Mouse (Mus musculus) olfactory bulb, adult 2 months (tissue): ENCODE measurements around the gene Nudt1. TPM values are rescaled to one million over a fixed set of nuclear protein-coding genes. Genes with fewer than 3 reads are reported as not detected.
"Not testable (repeated sequence)": the region's sequence is repeated elsewhere in the genome, so short reads cannot be mapped to it uniquely, and the experiment has no call there.

ENCODE experiments used
- H3K27ac ChIP-seq: fragments of 200-500 bp; 2 replicates; pipeline ENCODE4 v1.5.1; 2012; ENCODE audit warnings: low read depth, low read length; ENCODE audit not compliant: insufficient read depth
- H3K4me1 ChIP-seq: fragments of 200-500 bp; 2 replicates; pipeline ENCODE4 v1.6.1; 2012; ENCODE audit warnings: low read length; ENCODE audit not compliant: control insufficient read depth, insufficient read depth
- H3K4me3 ChIP-seq: fragments of 200-500 bp; 2 replicates; pipeline ENCODE4 v1.5.1; 2012; ENCODE audit warnings: mild to moderate bottlenecking, low read depth, low read length, moderate library complexity; ENCODE audit not compliant: insufficient read depth
- CTCF ChIP-seq: fragments of 200-500 bp; IDR thresholded peaks from 2 replicates; pipeline ENCODE4 v1.5.1; 2012; ENCODE audit warnings: low read depth, mild to moderate bottlenecking, low read length, moderate library complexity; ENCODE audit not compliant: insufficient read depth
- POLR2A ChIP-seq: fragments of 200-500 bp; IDR thresholded peaks from 2 replicates; pipeline ENCODE4 v1.6.1; 2012; ENCODE audit warnings: mild to moderate bottlenecking, low read depth, low read length, moderate library complexity; ENCODE audit not compliant: insufficient read depth
- WGBS: fragments of 180-500 bp; shearing (Covaris S2); methylation state at CpG from one replicate; pipeline ENCODE4 v1.1.7; 2018; 5-methylcytosine and 5-hydroxymethylcytosine counted together
- polyA plus RNA-seq: library from polyadenylated mRNA; stranded (reverse); fragments of >200 nt; gene quantifications from 2 replicates; pipeline ENCODE4 v1.2.4, GENCODE M21; 2012; ENCODE audit warnings: low replicate concordance; ENCODE audit not compliant: missing spikeins, insufficient read depth, insufficient read length

Gene Nudt1
- polyA plus RNA-seq, 1 experiment: not detected

GRCm38 (mm10) chr5:140352352-140352751 is 30.9 kb downstream of the Nudt1 start:
- TF ChIP-seq POLR2A (no peak), CTCF (no peak)
- no peaks in the 10 kb centered on the region for H3K4me1 ChIP-seq
- no peak overlapping the region for H3K27ac ChIP-seq
- WGBS: 93% methylated on average over 6 of the region's 6 CpGs
- no peak overlapping the region for H3K4me3 ChIP-seq

DNA sequence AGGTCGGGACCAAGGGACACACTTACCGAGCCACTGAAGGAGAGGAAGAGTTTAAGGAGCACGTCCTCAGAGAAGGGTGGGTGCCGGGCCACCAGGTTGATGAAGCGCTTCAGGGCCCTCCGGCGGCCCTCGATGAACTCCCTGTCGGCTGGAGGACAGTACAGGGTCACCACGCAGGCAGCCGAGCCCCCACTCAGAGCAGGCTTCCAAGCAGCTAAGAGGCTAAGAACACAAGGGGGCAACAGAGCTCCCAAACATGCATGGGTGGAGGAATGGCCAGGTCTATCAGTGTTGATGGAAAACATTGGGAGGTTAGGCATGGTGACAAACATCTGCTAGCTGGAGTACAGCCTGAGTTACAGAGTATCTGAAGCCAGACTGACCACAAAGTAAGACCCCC is 34.5 kb downstream of the Nudt1 start:
- Histone ChIP-seq H3K4me3 (no peak overlapping the region), H3K4me1 (no peaks in the 10 kb centered on the region), H3K27ac (no peak overlapping the region)
- TF ChIP-seq POLR2A (no peak), CTCF (no peak)
- WGBS: 87% methylated on average over 11 of the region's 11 CpGs

GRCm38 (mm10) chr5:140357466-140357865 is 36.0 kb downstream of the Nudt1 start:
- 96% methylated on average over 3 of the region's 3 CpGs for WGBS
- H3K4me3 ChIP-seq: no peak overlapping the region
- H3K27ac ChIP-seq: no peak overlapping the region
- TF ChIP-seq CTCF (no peak), POLR2A (no peak)
- H3K4me1 ChIP-seq: no peaks in the 10 kb centered on the region

DNA sequence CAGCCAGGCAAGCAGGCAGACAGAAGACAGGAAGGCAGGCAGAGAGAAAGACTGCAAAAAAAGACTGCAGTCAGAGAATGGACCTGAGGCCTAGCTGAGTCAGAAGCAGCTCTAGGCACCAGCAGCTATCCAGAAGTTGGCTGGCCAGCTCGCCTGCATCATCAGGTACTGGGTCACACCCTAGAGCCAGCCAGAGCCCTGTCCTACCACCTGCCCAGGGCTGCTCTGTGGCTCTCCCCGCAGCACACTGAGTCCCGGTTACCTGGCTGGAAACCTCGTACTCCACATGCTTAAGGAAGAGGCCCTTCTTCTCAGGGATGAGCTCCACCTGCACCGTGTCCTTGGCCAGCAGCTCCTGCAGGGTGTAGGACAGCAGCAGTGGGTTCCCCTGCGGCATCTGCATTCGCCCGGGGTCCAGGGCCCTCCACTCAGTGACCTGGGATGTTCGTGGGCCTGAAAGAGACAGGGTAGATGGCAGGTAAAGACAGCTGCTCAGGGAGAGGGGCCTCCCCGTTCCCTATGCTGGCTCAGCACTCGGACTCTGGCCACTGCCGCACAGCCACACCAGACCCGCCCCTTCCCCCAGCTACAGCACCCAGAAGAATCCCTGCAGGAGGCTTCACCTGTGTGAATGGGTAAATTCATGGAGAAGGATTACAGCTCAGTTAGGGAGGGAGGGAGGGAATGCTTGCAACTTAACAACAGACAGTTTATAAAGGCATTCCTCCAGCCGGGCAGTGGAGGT is 38.6 kb downstream of the Nudt1 start:
- 86% methylated on average over 14 of the region's 14 CpGs for WGBS
- H3K4me3 ChIP-seq: no peak overlapping the region
- no peaks in the 10 kb centered on the region for H3K4me1 ChIP-seq
- no peak overlapping the region for H3K27ac ChIP-seq
- TF ChIP-seq POLR2A (no peak), CTCF (no peak)

DNA sequence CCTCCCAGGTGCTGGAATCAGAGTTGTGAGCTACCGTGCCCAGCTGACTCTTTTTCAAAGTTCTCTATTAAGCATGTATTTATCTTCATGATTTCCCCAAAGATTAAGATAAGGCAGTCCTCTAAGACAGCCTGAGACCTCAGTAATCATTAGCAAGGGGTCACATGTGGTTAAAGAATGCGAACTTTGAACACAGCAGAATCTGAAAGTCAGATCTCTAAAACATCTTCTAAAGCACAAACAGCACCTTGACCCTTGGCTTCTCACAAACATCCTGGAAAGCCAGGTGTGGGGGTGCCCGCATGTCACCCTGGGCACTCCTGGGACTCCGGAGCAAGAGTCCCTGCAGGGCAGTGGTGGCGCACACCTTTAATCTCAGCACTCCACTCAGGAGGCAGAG is 43.0 kb downstream of the Nudt1 start:
- H3K4me3 ChIP-seq: no peak overlapping the region
- H3K4me1 ChIP-seq: no peaks in the 10 kb centered on the region
- 97% methylated on average over 5 of the region's 5 CpGs for WGBS

GRCm38 (mm10) chr5:140368126-140368525 is 46.7 kb downstream of the Nudt1 start:
- H3K4me1 ChIP-seq, H3K27ac ChIP-seq, H3K4me3 ChIP-seq: not testable (repeated sequence)
- WGBS: 80% methylated on average over 2 of the region's 2 CpGs

More for the DNA sequence above, 43.0 kb downstream of the Nudt1 start:
- no peak overlapping the region for H3K27ac ChIP-seq
- TF ChIP-seq POLR2A (no peak), CTCF (no peak)

GRCm38 (mm10) chr5:140368926-140369325 is 47.5 kb downstream of the Nudt1 start:
- WGBS: 95% methylated on average over 4 of the region's 4 CpGs
- peaks cover 3% of the 10 kb centered on the region; the same call in 1 of the 2 replicates for H3K4me1 ChIP-seq
- TF ChIP-seq POLR2A (no peak), CTCF (no peak)
- no peak overlapping the region for H3K27ac ChIP-seq
- H3K4me3 ChIP-seq: no peak overlapping the region

DNA sequence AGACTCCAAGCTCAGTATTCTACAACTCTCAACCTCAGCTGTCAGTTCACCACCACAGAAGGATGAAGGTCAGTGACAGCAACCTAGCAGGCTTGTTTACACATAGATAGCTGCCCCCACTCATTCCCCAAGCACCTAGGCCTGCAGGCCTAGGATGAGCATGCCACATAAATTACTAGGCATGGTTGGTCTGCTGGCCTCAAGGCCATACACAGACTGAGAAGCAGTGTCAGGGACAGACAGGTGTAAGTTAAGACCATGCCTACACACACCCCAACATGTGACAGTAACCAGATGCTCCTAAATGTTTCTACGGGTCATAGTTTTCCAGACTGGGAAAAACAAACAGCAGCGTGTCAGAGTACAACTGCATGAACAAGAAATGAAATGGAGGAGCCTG is 48.0 kb downstream of the Nudt1 start:
- peaks cover 3% of the 10 kb centered on the region; the same call in 1 of the 2 replicates for H3K4me1 ChIP-seq
- H3K4me3 ChIP-seq: no peak overlapping the region
- no peak overlapping the region for H3K27ac ChIP-seq
- WGBS: 95% methylated on average over 2 of the region's 2 CpGs
- TF ChIP-seq CTCF (no peak), POLR2A (no peak)

GRCm38 (mm10) chr5:140370446-140371254 is 49.2 kb downstream of the Nudt1 start:
- Histone ChIP-seq H3K27ac (no peak overlapping the region), H3K4me1 (peaks cover 3% of the 10 kb centered on the region; the same call in 1 of the 2 replicates), H3K4me3 (no peak overlapping the region)
- WGBS: 89% methylated on average over 6 of the region's 6 CpGs
- TF ChIP-seq CTCF: no peak
- TF ChIP-seq POLR2A: no peak
